In genomic region chr6:108668321-108668786, GRCm38 (mm10) we compare ENCODE assay signal across 8 mouse cellular contexts. TPM values are rescaled to one million over a fixed set of nuclear protein-coding genes. Genes with fewer than 3 reads are reported as not detected.
DNase-seq lines count a peak whose midpoint lies in the region; ATAC-seq and TF ChIP-seq lines count a peak whose summit lies in the region.

No protein-coding gene starts in this region.

- H3K9ac ChIP-seq in hindbrain, embryonic 13.5 days, result peak overlapping the region; percentile 72
- H3K9ac ChIP-seq in lung, embryonic 14.5 days, result peak overlapping the region; percentile 53
- peak overlapping the region; percentile 41 for H3K9ac ChIP-seq in neural tube, embryonic 15.5 days (replicated peaks)

- peak; percentile 63 for DNase-seq in R1 (ENCODE audit: low read depth, low spot score)
- peak; percentile 42 to 76 for DNase-seq in cerebellum, postnatal 4 days (ENCODE audit: low spot score in 2 of 2)
- peak; percentile 97 for DNase-seq in gastrocnemius, adult 18-20 months (ENCODE audit: low spot score)
- peak; percentile 79 to 85 for DNase-seq in layer of hippocampus, postnatal 10 days (ENCODE audit: low spot score in 2 of 2)
- peak; percentile 92 for DNase-seq in lung, embryonic 14.5 days
- DNase-seq in thymus, adult 2 months, result peak; percentile 30

- H3K27ac ChIP-seq in hindbrain, embryonic 13.5 days, result peak overlapping the region; percentile 55
- H3K27ac ChIP-seq in lung, embryonic 14.5 days (ENCODE audit: low read depth), result peak overlapping the region; percentile 90
- H3K27ac ChIP-seq in neural tube, embryonic 15.5 days (replicated peaks), result peak overlapping the region; percentile 71
- H3K27ac ChIP-seq in thymus, adult 2 months (ENCODE audit: control insufficient read depth, insufficient read depth, low read length), result no peak overlapping the region

- WGBS in hindbrain, embryonic 13.5 days, result under 1% methylated on average over 30 of the region's 30 CpGs
- WGBS in lung, embryonic 14.5 days, result 2% methylated on average over 30 of the region's 30 CpGs
- 1% methylated on average over 30 of the region's 30 CpGs for WGBS in neural tube, embryonic 15.5 days
- 8% methylated on average over 30 of the region's 30 CpGs for WGBS in thymus, adult 2 months

- H3K27me3 ChIP-seq in hindbrain, embryonic 13.5 days, result peaks cover 26% of the 10 kb centered on the region; the same call in 1 of the 2 replicates
- 0 out of 2 replicates have a peak, but pooled peaks cover 3% of the 10 kb centered on the region for H3K27me3 ChIP-seq in lung, embryonic 14.5 days (ENCODE audit: insufficient read depth, low read length)
- 0 out of 2 replicates have a peak, but pooled peaks cover 7% of the 10 kb centered on the region for H3K27me3 ChIP-seq in neural tube, embryonic 15.5 days (replicated peaks)
- H3K27me3 ChIP-seq in thymus, adult 2 months (ENCODE audit: control insufficient read depth, insufficient read depth, low read length), result no peaks in the 10 kb centered on the region

- peak overlapping the region; percentile 37 for H3K4me3 ChIP-seq in hindbrain, embryonic 13.5 days
- peak overlapping the region; percentile 26 for H3K4me3 ChIP-seq in lung, embryonic 14.5 days (ENCODE audit: low read depth, low read length)
- peak overlapping the region; percentile 33 for H3K4me3 ChIP-seq in neural tube, embryonic 15.5 days (replicated peaks)
- H3K4me3 ChIP-seq in thymus, adult 2 months (ENCODE audit: control insufficient read depth, insufficient read depth, low read length), result peak overlapping the region; percentile 4; the same call in 1 of the 2 replicates

- peaks cover 16% of the 10 kb centered on the region for H3K4me1 ChIP-seq in hindbrain, embryonic 13.5 days (replicated peaks)
- H3K4me1 ChIP-seq in lung, embryonic 14.5 days (ENCODE audit: insufficient read depth), result peaks cover 11% of the 10 kb centered on the region
- peaks cover 16% of the 10 kb centered on the region for H3K4me1 ChIP-seq in neural tube, embryonic 15.5 days
- peaks cover 6% of the 10 kb centered on the region for H3K4me1 ChIP-seq in thymus, adult 2 months (replicated peaks; ENCODE audit: control insufficient read depth, insufficient read depth, low read length)

- H3K9me3 ChIP-seq in hindbrain, embryonic 13.5 days, result no peaks in the 10 kb centered on the region
- no peaks in the 10 kb centered on the region for H3K9me3 ChIP-seq in lung, embryonic 14.5 days (ENCODE audit: low read depth, low read length)
- no peaks in the 10 kb centered on the region for H3K9me3 ChIP-seq in neural tube, embryonic 15.5 days (replicated peaks)

- H3K4me2 ChIP-seq in hindbrain, embryonic 13.5 days, result peak overlapping the region; percentile 64
- H3K4me2 ChIP-seq in lung, embryonic 14.5 days, result peak overlapping the region; percentile 58
- peak overlapping the region; percentile 63 for H3K4me2 ChIP-seq in neural tube, embryonic 15.5 days

- H3K36me3 ChIP-seq in hindbrain, embryonic 13.5 days, result no peaks in the 10 kb centered on the region
- H3K36me3 ChIP-seq in lung, embryonic 14.5 days (ENCODE audit: insufficient read depth), result peaks cover 15% of the 10 kb centered on the region
- H3K36me3 ChIP-seq in neural tube, embryonic 15.5 days, result no peaks in the 10 kb centered on the region
- no peaks in the 10 kb centered on the region for H3K36me3 ChIP-seq in thymus, adult 2 months (ENCODE audit: control insufficient read depth, insufficient read depth, low read length)

- TF ChIP-seq CTCF in lung, embryonic 14.5 days (IDR thresholded peaks at IDR 0.05; ENCODE audit: low read depth), result no peak
- no peak for TF ChIP-seq CTCF in thymus, adult 2 months (IDR thresholded peaks at IDR 0.05; ENCODE audit: borderline replicate concordance, control insufficient read depth, extremely low read depth, insufficient read depth, low read length, poor library complexity)

- ATAC-seq in hindbrain, embryonic 13.5 days (ENCODE audit: low FRiP score), result peak; percentile 86
- peak; percentile 94 for ATAC-seq in lung, embryonic 14.5 days (ENCODE audit: insufficient read depth)
- peak; percentile 87 for ATAC-seq in neural tube, embryonic 15.5 days (ENCODE audit: low FRiP score)

- TF ChIP-seq POLR2A in thymus, adult 2 months (IDR thresholded peaks at IDR 0.05; ENCODE audit: control insufficient read depth, extremely low read depth, insufficient read depth, low read length, poor library complexity), result no peak

RNA-seq across cellular contexts. Expression of gene Bhlhe40, which starts 7.9 kb away (rescaled TPM):
- 10 to 100 TPM; 70.0 to 98.6 TPM for total RNA-seq in gastrocnemius, adult 18-20 months (2021)
- polyA plus RNA-seq in hindbrain, embryonic 13.5 days (2015; fragmentation: Nextera tagmentation; extraction: Ambion mirVana), result 3.0 and 3.4 TPM in 2 replicates
- 10 to 100 TPM; 36.9 to 49.7 TPM for total RNA-seq in layer of hippocampus, postnatal 10 days (2021)
- polyA plus RNA-seq in lung, embryonic 14.5 days (2014; fragmentation: Nextera tagmentation; extraction: Ambion mirVana), result 8.8 and 12.1 TPM in 2 replicates
- 5.3 and 8.5 TPM in 2 replicates for polyA plus RNA-seq in neural tube, embryonic 15.5 days (2015; fragmentation: Nextera tagmentation; extraction: Ambion mirVana)
- polyA plus RNA-seq in thymus, adult 2 months (2012; rRNA removed), result 6.2 and 7.9 TPM in 2 replicates

Comparison
In these comparisons a context has a peak if more than half of its experiments do, and no peak if none do; other contexts are left out.
1. DNase-seq: peak in every context shown above with its lines; median percentile 97 in gastrocnemius, adult 18-20 months; 92 in lung, embryonic 14.5 days; 82 in layer of hippocampus, postnatal 10 days; 63 in R1; 59 in cerebellum, postnatal 4 days; 30 in thymus, adult 2 months.